Mouse (Mus musculus) A20 (cell line): ENCODE results near the gene Cbs.
"Not testable (repeated sequence)": the region's sequence is repeated elsewhere in the genome, so short reads cannot be mapped to it uniquely, and the experiment has no call there.

ENCODE experiments used
- DNase-seq: peaks from one replicate; pipeline ENCODE4 v3.0.0-alpha.2; 2011; ENCODE audit warnings: low read depth, low spot score

The Cbs gene

GRCm38 (mm10) chr17:31646199-31647002, 9.4 kb upstream of the Cbs start:
- DNase-seq = no peak

- DNase-seq = no peak
Measured at GRCm38 (mm10) chr17:31642913-31643312, 5.9 kb upstream of the Cbs start.

GRCm38 (mm10) chr17:31642331-31642730, 5.3 kb upstream of the Cbs start:
- no peak for DNase-seq

GRCm38 (mm10) chr17:31639651-31640050, 2.6 kb upstream of the Cbs start:
- DNase-seq = no peak

- no peak for DNase-seq
Measured at GRCm38 (mm10) chr17:31637866-31638570, 980 bp upstream of the Cbs start.

- no peak for DNase-seq
Measured at GRCm38 (mm10) chr17:31636277-31636941, 629 bp downstream of the Cbs start.

GRCm38 (mm10) chr17:31635781-31636180, 1.3 kb downstream of the Cbs start:
- no peak for DNase-seq

GRCm38 (mm10) chr17:31634896-31635295, 2.1 kb downstream of the Cbs start:
- no peak for DNase-seq

- DNase-seq = no peak
Measured at GRCm38 (mm10) chr17:31633007-31633406, 4.0 kb downstream of the Cbs start.

- DNase-seq = no peak
Measured at GRCm38 (mm10) chr17:31631081-31631800, 5.8 kb downstream of the Cbs start.

GRCm38 (mm10) chr17:31627961-31628360, 9.1 kb downstream of the Cbs start:
- DNase-seq = no peak

- DNase-seq = no peak
Measured at GRCm38 (mm10) chr17:31623101-31623500, 13.9 kb downstream of the Cbs start.

- no peak for DNase-seq
Measured at GRCm38 (mm10) chr17:31613086-31613755, 23.8 kb downstream of the Cbs start.

GRCm38 (mm10) chr17:31609895-31610294, 27.1 kb downstream of the Cbs start:
- no peak for DNase-seq

GRCm38 (mm10) chr17:31609173-31609572, 27.9 kb downstream of the Cbs start:
- DNase-seq = not testable (repeated sequence)

GRCm38 (mm10) chr17:31607256-31607951, 29.6 kb downstream of the Cbs start:
- no peak for DNase-seq

GRCm38 (mm10) chr17:31606424-31606823, 30.6 kb downstream of the Cbs start:
- DNase-seq = peak; percentile 17

GRCm38 (mm10) chr17:31598593-31598992, 38.4 kb downstream of the Cbs start:
- DNase-seq = no peak

GRCm38 (mm10) chr17:31597957-31598356, 39.1 kb downstream of the Cbs start:
- DNase-seq = no peak

GRCm38 (mm10) chr17:31595077-31595476, 42.0 kb downstream of the Cbs start:
- DNase-seq = no peak

- peak; percentile 43 for DNase-seq
Measured at GRCm38 (mm10) chr17:31594590-31594989, 42.4 kb downstream of the Cbs start.
